Mouse (Mus musculus): ENCODE results near the gene Nt5dc1. TPM values are rescaled to one million over a fixed set of nuclear protein-coding genes. Genes with fewer than 3 reads are reported as not detected.

Gene Nt5dc1
- total and polyA plus RNA-seq, 3 experiments: 14.3 to 25.9 (median 21.1) TPM

DNA sequence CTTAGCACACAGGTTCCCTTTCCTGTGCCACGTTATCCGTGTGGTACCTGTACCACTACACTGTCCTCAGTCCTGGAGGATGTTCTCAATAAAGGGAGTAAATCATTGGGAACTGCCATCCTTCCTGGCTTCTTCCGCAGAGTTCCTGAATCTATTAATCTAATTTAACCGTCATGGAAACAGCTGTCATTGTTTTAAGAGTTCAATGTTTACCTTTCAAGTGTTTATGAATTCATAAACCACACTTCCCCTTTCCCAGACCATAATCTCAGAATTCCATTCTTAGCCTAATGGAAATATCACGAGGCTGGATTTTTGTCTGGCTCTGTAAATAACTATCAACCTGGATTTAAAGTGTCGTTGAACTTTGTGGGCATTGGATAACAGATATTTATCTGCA, 77.3 kb downstream of the Nt5dc1 start:
- TF ChIP-seq MXI1 (IDR thresholded peaks at IDR 0.05; ENCODE audit: low read depth, low read length) (no peak), JUN (IDR thresholded peaks at IDR 0.05; ENCODE audit: insufficient read depth, low read depth, low read length) (no peak), MAFK (IDR thresholded peaks at IDR 0.05; ENCODE audit: insufficient replicate concordance, low read length) (no peak), ELF1 (IDR thresholded peaks at IDR 0.05; ENCODE audit: low read depth, low read length) (no peak), MAZ (IDR thresholded peaks at IDR 0.05; ENCODE audit: low read depth, low read length) (no peak), RAD21 (IDR thresholded peaks at IDR 0.05; ENCODE audit: low read depth, low read length) (no peak), POLR2A (IDR thresholded peaks at IDR 0.05; ENCODE audit: low read depth, low read length) (no peak), IRF4 (IDR thresholded peaks at IDR 0.05; ENCODE audit: low read depth, low read length) (no peak), UBTF (IDR thresholded peaks at IDR 0.05; ENCODE audit: low read depth, low read length) (no peak), NELFE (IDR thresholded peaks at IDR 0.05; ENCODE audit: low read depth, low read length) (no peak), CHD2 (IDR thresholded peaks at IDR 0.05; ENCODE audit: low read length) (no peak)
- Histone ChIP-seq H3K79me2 (replicated peaks; ENCODE audit: control insufficient read depth, extremely low read depth, insufficient read depth, poor library complexity, severe bottlenecking) (no peaks in the 10 kb centered on the region), H3K4me3 (replicated peaks in 1 of 3; ENCODE audit: low read depth in 2 of 3, low read length in 2 of 3, poor library complexity in 1 of 3) (no peak overlapping the region), H3K4me2 (ENCODE audit: insufficient read depth, low read depth, poor library complexity, severe bottlenecking) (no peak overlapping the region), H3K9me3 (replicated peaks; ENCODE audit: low read length) (no peaks in the 10 kb centered on the region), H3K27ac (ENCODE audit: insufficient read depth, low read depth) (no peak overlapping the region), H3K4me1 (ENCODE audit: control insufficient read depth in 1 of 2, insufficient read depth in 2 of 2) (peaks cover 0 to 3% of the 10 kb centered on the region in 2 experiments; a peak in 1 of 4 replicates), H3K9ac (ENCODE audit: insufficient read depth, low read depth) (no peak overlapping the region), H3K36me3 (replicated peaks in 1 of 2; ENCODE audit: control insufficient read depth in 1 of 2, insufficient read depth in 1 of 2, low read length in 1 of 2) (peaks cover 0 to 2% of the 10 kb centered on the region in 2 experiments), H3K27me3 (replicated peaks) (no peaks in the 10 kb centered on the region)
- dilution Hi-C loops (cut with MboI; ENCODE audit: extremely low pct_ligation_motif_present, extremely low pct_unique_long_range_greater_than_20kb, low sequenced_read_pairs): no loop called here
- DNase-seq (ENCODE audit: extremely low read depth): no peak
- in situ Hi-C loops (cut with MboI; ENCODE audit: low pct_ligation_motif_present, low pct_unique_long_range_greater_than_20kb, low sequenced_read_pairs): no loop called here

- Histone ChIP-seq H3K9ac (ENCODE audit: insufficient read depth, low read depth) (no peak overlapping the region), H3K27ac (ENCODE audit: insufficient read depth, low read depth) (no peak overlapping the region), H3K4me1 (ENCODE audit: control insufficient read depth in 1 of 2, insufficient read depth in 2 of 2) (0 out of 4 replicates have a peak, but pooled peaks cover 0 to 2% of the 10 kb centered on the region in 2 experiments), H3K36me3 (replicated peaks in 1 of 2; ENCODE audit: control insufficient read depth in 1 of 2, insufficient read depth in 1 of 2, low read length in 1 of 2) (peaks cover 0 to 10% of the 10 kb centered on the region in 2 experiments), H3K79me2 (replicated peaks; ENCODE audit: control insufficient read depth, extremely low read depth, insufficient read depth, poor library complexity, severe bottlenecking) (no peaks in the 10 kb centered on the region), H3K9me3 (replicated peaks; ENCODE audit: low read length) (no peaks in the 10 kb centered on the region), H3K4me3 (replicated peaks in 1 of 3; ENCODE audit: low read depth in 2 of 3, low read length in 2 of 3, poor library complexity in 1 of 3) (no peak overlapping the region), H3K27me3 (replicated peaks) (no peaks in the 10 kb centered on the region), H3K4me2 (ENCODE audit: insufficient read depth, low read depth, poor library complexity, severe bottlenecking) (no peak overlapping the region)
- TF ChIP-seq ELF1 (IDR thresholded peaks at IDR 0.05; ENCODE audit: low read depth, low read length): no peak
- no peak for TF ChIP-seq UBTF (IDR thresholded peaks at IDR 0.05; ENCODE audit: low read depth, low read length)
- no peak for TF ChIP-seq CHD1 (IDR thresholded peaks at IDR 0.05; ENCODE audit: low read depth, low read length)
- no peak for TF ChIP-seq CHD2 (IDR thresholded peaks at IDR 0.05; ENCODE audit: low read length)
- peak; percentile 50 for TF ChIP-seq RAD21 (IDR thresholded peaks at IDR 0.05; ENCODE audit: low read depth, low read length)
- TF ChIP-seq MEF2A (IDR thresholded peaks at IDR 0.05; ENCODE audit: borderline replicate concordance, low read depth, low read length): no peak
- TF ChIP-seq HCFC1 (IDR thresholded peaks at IDR 0.05; ENCODE audit: low read depth, low read length): no peak
- no peak for TF ChIP-seq NELFE (IDR thresholded peaks at IDR 0.05; ENCODE audit: low read depth, low read length)
- TF ChIP-seq SIN3A (IDR thresholded peaks at IDR 0.05; ENCODE audit: low read length): no peak
- TF ChIP-seq BHLHE40 (IDR thresholded peaks at IDR 0.05; ENCODE audit: low read depth, low read length): no peak
- TF ChIP-seq SMC3 (IDR thresholded peaks at IDR 0.05; ENCODE audit: low read depth, low read length): peak; percentile 33
- no peak for TF ChIP-seq TCF12 (IDR thresholded peaks at IDR 0.05; ENCODE audit: low read depth, low read length)
- TF ChIP-seq JUND (conservative IDR thresholded peaks at IDR 0.05; ENCODE audit: low read depth, low read length): no peak
- no peak for TF ChIP-seq ZMIZ1 (IDR thresholded peaks at IDR 0.05; ENCODE audit: low read depth, low read length)
- TF ChIP-seq CTCF (conservative IDR thresholded peaks at IDR 0.05 in 1 of 2, IDR thresholded peaks at IDR 0.05 in 1 of 2; ENCODE audit: low read depth in 2 of 2, low read length in 2 of 2): peak; percentile 9 to 67; a peak in 2 of 4 replicates
- no peak for TF ChIP-seq ZKSCAN1 (IDR thresholded peaks at IDR 0.05; ENCODE audit: borderline replicate concordance, low read depth, low read length)
- TF ChIP-seq POLR2AphosphoS2 (IDR thresholded peaks at IDR 0.05; ENCODE audit: low read depth, low read length): no peak
- TF ChIP-seq USF2 (conservative IDR thresholded peaks at IDR 0.05; ENCODE audit: low read depth, low read length): no peak
- no peak for TF ChIP-seq GABPA (IDR thresholded peaks at IDR 0.05; ENCODE audit: insufficient replicate concordance, low read depth, low read length)
- no peak for TF ChIP-seq RCOR1 (conservative IDR thresholded peaks at IDR 0.05; ENCODE audit: low read depth, low read length)
- DNase-seq (ENCODE audit: extremely low read depth): peak; percentile 19
- in situ Hi-C loops (cut with MboI; ENCODE audit: low pct_ligation_motif_present, low pct_unique_long_range_greater_than_20kb, low sequenced_read_pairs) (no loop called here), dilution Hi-C loops (cut with MboI; ENCODE audit: extremely low pct_ligation_motif_present, extremely low pct_unique_long_range_greater_than_20kb, low sequenced_read_pairs) (no loop called here)
These were observed 90.0 kb downstream of the Nt5dc1 start for GRCm38 (mm10) chr10:34328310-34328709.
